Mouse (Mus musculus) olfactory bulb, adult 2 months (tissue): ENCODE measurements around the gene Plppr2.

Experiments used
- CTCF ChIP-seq: fragments of 200-500 bp; IDR thresholded peaks from 2 replicates; pipeline ENCODE4 v1.5.1; 2012; ENCODE audit warnings: low read depth, mild to moderate bottlenecking, low read length, moderate library complexity; ENCODE audit not compliant: insufficient read depth
- POLR2A ChIP-seq: fragments of 200-500 bp; IDR thresholded peaks from 2 replicates; pipeline ENCODE4 v1.6.1; 2012; ENCODE audit warnings: mild to moderate bottlenecking, low read depth, low read length, moderate library complexity; ENCODE audit not compliant: insufficient read depth

DNA sequence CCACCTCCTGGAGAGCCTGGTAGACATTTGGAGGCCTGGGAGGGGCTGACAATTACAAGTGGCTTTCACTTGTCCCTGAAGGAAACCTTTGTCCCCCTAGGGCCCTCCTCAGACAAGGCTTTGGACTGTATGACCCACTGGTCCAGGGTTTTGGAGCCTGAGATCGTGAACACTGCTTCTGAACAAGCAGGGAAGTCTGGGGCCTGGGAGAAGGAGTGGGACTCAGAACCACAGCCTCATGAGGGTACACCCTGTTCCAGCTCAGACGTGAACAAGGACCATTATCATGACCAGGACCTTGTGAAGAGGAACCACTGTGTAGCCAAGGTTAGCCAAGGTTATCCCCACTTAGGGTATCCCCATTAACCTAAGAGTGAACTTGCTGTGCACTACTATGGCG lies 7.6 kb upstream of the Plppr2 start:
- TF ChIP-seq CTCF (no peak), POLR2A (no peak)
